Mouse (Mus musculus): ENCODE results near the gene Gm9913. TPM values are rescaled to one million over a fixed set of nuclear protein-coding genes. Genes with fewer than 3 reads are reported as not detected.

Gene Gm9913
- polyA plus RNA-seq (2017; shearing (Covaris generic)): not detected

GRCm38 (mm10) chr2:125505006-125505745 lies at the start of gene Gm9913:
TSS of gene Gm9913 (plus strand) at chr2:125505089.

DNA sequence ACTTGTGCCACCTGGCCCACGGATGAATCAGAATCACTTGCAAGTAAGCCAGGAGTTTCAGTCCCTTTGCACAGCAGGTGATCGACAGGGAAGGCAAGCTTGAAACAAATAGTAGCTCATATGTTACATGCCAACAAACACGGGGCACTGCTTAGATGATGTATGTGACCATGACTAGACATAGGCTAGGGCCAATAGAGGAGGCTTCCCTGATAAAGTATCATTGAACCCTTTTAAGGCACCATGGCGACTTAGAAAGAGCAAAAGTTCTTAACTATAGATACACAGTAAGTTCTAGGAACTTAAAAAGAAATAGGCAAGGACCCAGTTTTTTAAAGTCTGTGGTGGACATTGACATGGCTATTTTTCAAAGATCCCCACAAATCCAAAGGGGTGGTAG lies 3.0 kb downstream of the Gm9913 start, which contains the start of gene Fbn1:
Gene Fbn1, minus strand, starts transcription at position 101 of the 400 bp plus-strand sequence.

Other genes with a start within 250 kb of the Gm9913 start
- gene Fbn1, start 2.9 kb downstream of the Gm9913 start, polyA plus RNA-seq (2017; shearing (Covaris generic)): not detected
- 13.1 TPM for gene Cep152, start 120.0 kb downstream of the Gm9913 start, polyA plus RNA-seq (2017; shearing (Covaris generic))
- 27.6 TPM for gene Eid1, start 168.0 kb downstream of the Gm9913 start, polyA plus RNA-seq (2017; shearing (Covaris generic))
- 0.15 TPM for gene Shc4, start 219.1 kb downstream of the Gm9913 start, polyA plus RNA-seq (2017; shearing (Covaris generic))